Mouse (Mus musculus): Measurements from ENCODE around the gene Lsmem1.

The Lsmem1 gene

GRCm38 (mm10) chr12:40133573-40134271 is 65.6 kb downstream of the Lsmem1 start, which contains the start of gene Scin:
Gene Scin, minus strand, starts transcription at chr12:40134228.
- peak; percentile 9 for DNase-seq

GRCm38 (mm10) chr12:40133194-40133572 is 66.1 kb downstream of the Lsmem1 start:
- DNase-seq, result no peak
